Mouse (Mus musculus): ENCODE results near the gene Cdk17.
A peak's percentile ranks its signal among the peaks of the same experiment; 100 is the strongest.

Cdk17 gene

GRCm38 (mm10) chr10:93160807-93161510, at the start of gene Cdk17:
Gene Cdk17 (plus strand): TSS chr10:93160875.
- DNase-seq, result peak; percentile 34 to 50

GRCm38 (mm10) chr10:93111412-93111811, 49.3 kb upstream of the Cdk17 start:
- no peak for DNase-seq

- DNase-seq, result no peak
Measured at GRCm38 (mm10) chr10:93112021-93112420, 48.7 kb upstream of the Cdk17 start.

- DNase-seq, result no peak
Measured at GRCm38 (mm10) chr10:93113968-93114367, 46.7 kb upstream of the Cdk17 start.

- DNase-seq, result no peak
Measured at GRCm38 (mm10) chr10:93114782-93115181, 45.9 kb upstream of the Cdk17 start.

GRCm38 (mm10) chr10:93115743-93116142, 44.9 kb upstream of the Cdk17 start:
- DNase-seq, result no peak

GRCm38 (mm10) chr10:93116636-93117035, 44.0 kb upstream of the Cdk17 start:
- no peak for DNase-seq

- no peak for DNase-seq
Measured at GRCm38 (mm10) chr10:93119809-93120208, 40.9 kb upstream of the Cdk17 start.

- DNase-seq, result no peak
Measured at GRCm38 (mm10) chr10:93121262-93121860, 39.3 kb upstream of the Cdk17 start.

- no peak for DNase-seq
Measured at GRCm38 (mm10) chr10:93122399-93123184, 38.1 kb upstream of the Cdk17 start.

GRCm38 (mm10) chr10:93123310-93123709, 37.4 kb upstream of the Cdk17 start:
- no peak for DNase-seq

GRCm38 (mm10) chr10:93123957-93124613, 36.6 kb upstream of the Cdk17 start:
- peak; percentile 65 to 77 for DNase-seq

GRCm38 (mm10) chr10:93126025-93126424, 34.6 kb upstream of the Cdk17 start:
- no peak for DNase-seq

GRCm38 (mm10) chr10:93128566-93128965, 32.1 kb upstream of the Cdk17 start:
- no peak for DNase-seq

GRCm38 (mm10) chr10:93129345-93129744, 31.3 kb upstream of the Cdk17 start:
- DNase-seq, result no peak

- DNase-seq, result no peak
Measured at GRCm38 (mm10) chr10:93129904-93130455, 30.7 kb upstream of the Cdk17 start.

GRCm38 (mm10) chr10:93130456-93130940, 30.2 kb upstream of the Cdk17 start:
- no peak for DNase-seq

- DNase-seq, result no peak
Measured at GRCm38 (mm10) chr10:93131865-93132566, 28.7 kb upstream of the Cdk17 start.

- DNase-seq, result no peak
Measured at GRCm38 (mm10) chr10:93138730-93139129, 21.9 kb upstream of the Cdk17 start.

- DNase-seq, result no peak
Measured at GRCm38 (mm10) chr10:93140778-93141177, 19.9 kb upstream of the Cdk17 start.

GRCm38 (mm10) chr10:93142600-93143284, 17.9 kb upstream of the Cdk17 start:
- no peak for DNase-seq
